Mouse (Mus musculus) neural tube, embryonic 13.5 days (tissue): Measurements from ENCODE around the gene Tanc2. TPM values are rescaled to one million over a fixed set of nuclear protein-coding genes. Genes with fewer than 3 reads are reported as not detected.

Experiments used
- ATAC-seq: fragments of 200-750 bp; cut with Nextera tagmentation; 2 replicates; pipeline ENCODE4 v1.8.0; 2017; ENCODE audit warnings: low read depth, mild to moderate bottlenecking, moderate TSS enrichment, moderate library complexity
- H3K27ac ChIP-seq: fragments of 300-500 bp; sonication (generic); replicated peaks from 2 replicates; pipeline ENCODE4 v1.5.1; 2015; ENCODE audit warnings: moderate library complexity, mild to moderate bottlenecking, inconsistent platforms
- H3K27me3 ChIP-seq: fragments of 300-500 bp; sonication (generic); 2 replicates; pipeline ENCODE4 v1.6.1; 2015; ENCODE audit warnings: mild to moderate bottlenecking, inconsistent platforms
- H3K36me3 ChIP-seq: fragments of 300-500 bp; sonication (generic); 2 replicates; pipeline ENCODE4 v1.6.1; 2015; ENCODE audit warnings: mild to moderate bottlenecking, inconsistent platforms
- H3K4me1 ChIP-seq: fragments of 300-500 bp; sonication (generic); replicated peaks from 2 replicates; pipeline ENCODE4 v1.6.1; 2015; ENCODE audit warnings: inconsistent platforms
- H3K4me2 ChIP-seq: fragments of 300-500 bp; sonication (generic); 2 replicates; pipeline ENCODE4 v1.6.1; 2015; ENCODE audit warnings: inconsistent platforms, mild to moderate bottlenecking, moderate library complexity
- H3K4me3 ChIP-seq: fragments of 300-500 bp; sonication (generic); 2 replicates; pipeline ENCODE4 v1.5.1; 2015; ENCODE audit warnings: mild to moderate bottlenecking, inconsistent platforms
- H3K9ac ChIP-seq: fragments of 300-500 bp; sonication (generic); 2 replicates; pipeline ENCODE4 v1.6.1; 2015; ENCODE audit warnings: moderate library complexity, mild to moderate bottlenecking, inconsistent platforms
- H3K9me3 ChIP-seq: fragments of 300-500 bp; sonication (generic); 2 replicates; pipeline ENCODE4 v1.6.1; 2016; ENCODE audit warnings: inconsistent platforms
- WGBS: fragments of 180-500 bp; shearing (Covaris S2); methylation state at CpG from one replicate; pipeline ENCODE4 v1.1.7; 2015; 5-methylcytosine and 5-hydroxymethylcytosine counted together
- polyA plus RNA-seq: library from polyadenylated mRNA; unstranded; fragments of >200 nt; fragmentation: Nextera tagmentation; extraction: Ambion mirVana; gene quantifications from 2 replicates; pipeline ENCODE4 v1.2.1, GENCODE M21; 2015

Tanc2 gene
- polyA plus RNA-seq, 1 experiment from 2014 or later, result 34.9 TPM

DNA sequence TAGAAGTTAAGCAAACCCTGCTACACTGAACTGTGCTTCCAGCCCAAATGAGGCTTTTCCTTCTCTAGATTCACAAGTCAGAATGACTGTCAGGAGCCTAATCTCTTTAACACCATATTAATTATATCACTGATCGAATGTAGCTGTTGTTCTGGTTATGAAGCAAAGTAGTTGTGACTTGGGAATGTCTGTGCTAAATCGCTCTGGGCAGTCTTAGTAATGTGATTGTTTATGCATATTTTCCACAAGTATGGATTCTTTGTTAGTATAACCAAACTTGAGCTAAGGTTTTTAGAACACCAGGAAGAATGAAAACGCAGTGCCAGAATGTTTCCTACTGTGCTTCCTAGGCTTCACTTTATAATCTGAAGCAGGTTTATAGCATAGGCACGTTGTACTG is 170.6 kb downstream of the Tanc2 start:
- Histone ChIP-seq H3K36me3 (no peaks in the 10 kb centered on the region), H3K4me2 (no peak overlapping the region), H3K9me3 (no peaks in the 10 kb centered on the region), H3K27me3 (no peaks in the 10 kb centered on the region), H3K4me1 (peaks cover 27% of the 10 kb centered on the region), H3K27ac (peak overlapping the region; percentile 56; the same call in 1 of the 2 replicates), H3K4me3 (no peak overlapping the region), H3K9ac (no peak overlapping the region)
- 27% methylated on average over 4 of the region's 4 CpGs for WGBS
- no peak for ATAC-seq

GRCm38 (mm10) chr11:105777802-105778201 is 188.0 kb downstream of the Tanc2 start:
- Histone ChIP-seq H3K4me3 (no peak overlapping the region), H3K4me1 (no peaks in the 10 kb centered on the region), H3K9ac (no peak overlapping the region), H3K9me3 (no peaks in the 10 kb centered on the region), H3K27me3 (no peaks in the 10 kb centered on the region), H3K4me2 (no peak overlapping the region), H3K27ac (no peak overlapping the region), H3K36me3 (peaks cover 16% of the 10 kb centered on the region)
- ATAC-seq, result no peak

GRCm38 (mm10) chr11:105792501-105792900 is 202.7 kb downstream of the Tanc2 start:
- Histone ChIP-seq H3K9me3 (no peaks in the 10 kb centered on the region), H3K4me2 (no peak overlapping the region), H3K4me3 (no peak overlapping the region), H3K4me1 (no peaks in the 10 kb centered on the region), H3K9ac (no peak overlapping the region), H3K27ac (no peak overlapping the region), H3K27me3 (no peaks in the 10 kb centered on the region), H3K36me3 (no peaks in the 10 kb centered on the region)
- no peak for ATAC-seq

- Histone ChIP-seq H3K36me3 (peaks cover 6% of the 10 kb centered on the region; the same call in 1 of the 2 replicates), H3K4me2 (no peak overlapping the region), H3K4me1 (no peaks in the 10 kb centered on the region), H3K27ac (no peak overlapping the region), H3K9ac (no peak overlapping the region), H3K27me3 (no peaks in the 10 kb centered on the region), H3K9me3 (no peaks in the 10 kb centered on the region), H3K4me3 (no peak overlapping the region)
- WGBS, result 90% methylated on average over 3 of the region's 3 CpGs
- no peak for ATAC-seq
These were observed 213.9 kb downstream of the Tanc2 start for GRCm38 (mm10) chr11:105803686-105804085.

DNA sequence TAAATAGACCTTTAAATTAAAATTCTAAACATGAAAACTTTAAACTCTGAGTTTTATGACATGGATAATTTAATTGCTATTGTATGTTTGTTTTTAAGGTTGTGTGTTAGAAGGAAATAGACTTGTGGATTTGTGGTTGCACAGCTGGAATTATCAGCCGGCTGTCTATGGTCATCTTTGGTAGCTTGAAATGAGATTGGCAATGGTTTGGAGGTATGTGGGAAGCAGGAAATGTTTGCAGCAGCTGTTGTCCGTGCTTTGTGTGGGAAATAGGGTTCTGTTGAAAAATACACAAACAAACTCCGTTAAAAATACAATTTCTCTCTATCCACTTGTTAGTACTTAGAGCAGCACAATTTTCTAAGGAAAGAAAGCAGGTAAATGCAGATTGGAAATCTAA is 215.0 kb downstream of the Tanc2 start:
- ATAC-seq, result no peak
- no peak overlapping the region for H3K27ac ChIP-seq

GRCm38 (mm10) chr11:105807103-105807502 is 217.3 kb downstream of the Tanc2 start:
- Histone ChIP-seq H3K27ac (no peak overlapping the region), H3K27me3 (no peaks in the 10 kb centered on the region), H3K4me2 (no peak overlapping the region), H3K9me3 (no peaks in the 10 kb centered on the region), H3K4me1 (no peaks in the 10 kb centered on the region), H3K4me3 (no peak overlapping the region), H3K36me3 (peaks cover 12% of the 10 kb centered on the region), H3K9ac (no peak overlapping the region)
- ATAC-seq, result no peak
- 87% methylated on average over 5 of the region's 5 CpGs for WGBS

More for the DNA sequence above, 215.0 kb downstream of the Tanc2 start:
- H3K27me3 ChIP-seq, result no peaks in the 10 kb centered on the region
- 0 out of 2 replicates have a peak, but pooled peaks cover 2% of the 10 kb centered on the region for H3K36me3 ChIP-seq
- H3K4me1 ChIP-seq, result no peaks in the 10 kb centered on the region
- no peak overlapping the region for H3K4me2 ChIP-seq
- H3K9ac ChIP-seq, result no peak overlapping the region
- WGBS, result 58% methylated on average over 3 of the region's 3 CpGs
- H3K4me3 ChIP-seq, result no peak overlapping the region
- no peaks in the 10 kb centered on the region for H3K9me3 ChIP-seq

- Histone ChIP-seq H3K9me3 (no peaks in the 10 kb centered on the region), H3K4me2 (no peak overlapping the region), H3K4me1 (no peaks in the 10 kb centered on the region), H3K27ac (no peak overlapping the region), H3K36me3 (0 out of 2 replicates have a peak, but pooled peaks cover 5% of the 10 kb centered on the region), H3K4me3 (no peak overlapping the region), H3K27me3 (no peaks in the 10 kb centered on the region), H3K9ac (no peak overlapping the region)
- no peak for ATAC-seq
- WGBS, result 59% methylated on average over 1 of the region's 1 CpGs
These were observed 233.5 kb downstream of the Tanc2 start for GRCm38 (mm10) chr11:105823246-105823645.

GRCm38 (mm10) chr11:105823759-105824158 is 234.0 kb downstream of the Tanc2 start:
- no peaks in the 10 kb centered on the region for H3K27me3 ChIP-seq
- 0 out of 2 replicates have a peak, but pooled peaks cover 5% of the 10 kb centered on the region for H3K36me3 ChIP-seq
- no peak overlapping the region for H3K9ac ChIP-seq
- H3K27ac ChIP-seq, result no peak overlapping the region
- H3K4me2 ChIP-seq, result no peak overlapping the region
- no peaks in the 10 kb centered on the region for H3K9me3 ChIP-seq
- H3K4me1 ChIP-seq, result no peaks in the 10 kb centered on the region
- no peak overlapping the region for H3K4me3 ChIP-seq
- no peak for ATAC-seq
- 77% methylated on average over 2 of the region's 2 CpGs for WGBS

DNA sequence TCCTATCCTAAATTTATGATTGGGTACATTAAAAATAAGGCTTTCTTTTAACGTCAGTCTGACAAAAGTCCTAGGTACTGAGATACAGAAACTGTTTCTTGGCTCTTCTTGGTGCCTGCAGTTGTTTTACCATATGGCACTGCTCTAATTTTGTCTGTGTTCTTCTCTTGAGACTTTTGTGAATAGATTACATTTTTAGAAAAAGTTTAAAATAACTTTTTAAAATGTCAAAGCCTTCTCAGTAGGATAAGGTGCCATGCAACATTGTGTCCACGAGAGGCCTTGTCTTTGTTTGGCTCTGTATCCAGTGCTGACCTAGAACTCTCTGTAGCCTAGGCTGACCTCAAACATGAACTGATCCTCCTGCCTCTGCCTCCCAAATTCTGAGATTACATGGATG is 238.4 kb downstream of the Tanc2 start:
- Histone ChIP-seq H3K27ac (no peak overlapping the region), H3K4me3 (no peak overlapping the region), H3K4me1 (no peaks in the 10 kb centered on the region), H3K9me3 (no peaks in the 10 kb centered on the region), H3K9ac (no peak overlapping the region), H3K27me3 (no peaks in the 10 kb centered on the region), H3K36me3 (no peaks in the 10 kb centered on the region), H3K4me2 (no peak overlapping the region)
- ATAC-seq, result no peak
- 92% methylated on average over 2 of the region's 2 CpGs for WGBS

GRCm38 (mm10) chr11:105835209-105835608 is 245.4 kb downstream of the Tanc2 start:
- peaks cover 14% of the 10 kb centered on the region for H3K36me3 ChIP-seq
- no peak overlapping the region for H3K4me3 ChIP-seq
- no peak overlapping the region for H3K4me2 ChIP-seq
- no peaks in the 10 kb centered on the region for H3K9me3 ChIP-seq
- WGBS, result 94% methylated on average over 4 of the region's 4 CpGs
- no peak overlapping the region for H3K27ac ChIP-seq
- H3K27me3 ChIP-seq, result no peaks in the 10 kb centered on the region
- no peak overlapping the region for H3K9ac ChIP-seq
- no peaks in the 10 kb centered on the region for H3K4me1 ChIP-seq
- no peak for ATAC-seq

DNA sequence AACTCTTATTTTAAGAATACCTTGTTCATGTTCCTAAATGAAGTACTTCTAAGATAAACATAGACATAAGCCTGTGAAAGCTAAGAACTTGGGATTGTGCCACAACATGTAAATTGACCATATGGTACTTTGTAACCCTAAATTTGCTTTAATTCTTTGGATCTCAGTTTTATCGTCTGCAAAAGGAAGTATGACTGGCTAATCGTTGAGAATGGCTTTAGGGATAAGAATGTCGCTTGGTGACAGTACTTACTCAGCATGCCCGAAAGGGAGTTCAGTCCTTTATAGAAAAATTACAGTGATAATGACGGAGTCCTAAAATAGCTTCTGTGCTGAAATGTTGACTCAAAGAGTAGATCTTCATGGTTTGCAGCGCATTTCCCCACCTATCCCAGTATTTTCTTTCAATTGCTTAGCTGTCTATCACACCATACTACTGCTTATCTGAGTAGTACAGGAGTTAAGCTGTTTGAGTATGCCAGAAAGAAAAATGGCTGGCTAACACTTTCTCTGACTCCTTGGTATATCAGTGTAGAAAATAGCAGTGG is 246.6 kb downstream of the Tanc2 start:
- ATAC-seq, result no peak
- Histone ChIP-seq H3K4me1 (no peaks in the 10 kb centered on the region), H3K9me3 (no peaks in the 10 kb centered on the region), H3K27ac (no peak overlapping the region), H3K4me3 (no peak overlapping the region), H3K9ac (no peak overlapping the region), H3K27me3 (no peaks in the 10 kb centered on the region), H3K36me3 (peaks cover 17% of the 10 kb centered on the region), H3K4me2 (no peak overlapping the region)
- WGBS, result 93% methylated on average over 6 of the region's 6 CpGs

GRCm38 (mm10) chr11:105837962-105838361 is 248.2 kb downstream of the Tanc2 start:
- no peak overlapping the region for H3K4me2 ChIP-seq
- peaks cover 22% of the 10 kb centered on the region for H3K36me3 ChIP-seq
- H3K4me1 ChIP-seq, result no peaks in the 10 kb centered on the region
- H3K27ac ChIP-seq, result no peak overlapping the region
- H3K9me3 ChIP-seq, result no peaks in the 10 kb centered on the region
- H3K9ac ChIP-seq, result no peak overlapping the region
- H3K27me3 ChIP-seq, result no peaks in the 10 kb centered on the region
- no peak for ATAC-seq
- no peak overlapping the region for H3K4me3 ChIP-seq

GRCm38 (mm10) chr11:105845901-105846300 is 256.1 kb downstream of the Tanc2 start:
- Histone ChIP-seq H3K27ac (no peak overlapping the region), H3K4me3 (no peak overlapping the region), H3K4me2 (no peak overlapping the region), H3K27me3 (no peaks in the 10 kb centered on the region), H3K4me1 (no peaks in the 10 kb centered on the region), H3K9me3 (no peaks in the 10 kb centered on the region), H3K9ac (no peak overlapping the region), H3K36me3 (peaks cover 20% of the 10 kb centered on the region)
- WGBS, result 88% methylated on average over 1 of the region's 1 CpGs
- ATAC-seq, result no peak
